Mouse (Mus musculus): Measurements from ENCODE around the gene Tap1. TPM values are rescaled to one million over a fixed set of nuclear protein-coding genes. Genes with fewer than 3 reads are reported as not detected.

Gene Tap1
- total and polyA plus RNA-seq, 3 experiments: 30.7 to 46.6 TPM; not detected in 1

- TF ChIP-seq POLR2A (IDR thresholded peaks at IDR 0.05; ENCODE audit: control insufficient read depth in 1 of 2, insufficient read depth in 1 of 2, low read depth in 1 of 2, low read length in 2 of 2, poor library complexity in 1 of 2) (0 out of 4 replicates have a peak, but pooled peaks of 1 of the 2 experiments have one; percentile 33), MYB (IDR thresholded peaks at IDR 0.05; ENCODE audit: low read depth, low read length) (no peak), HCFC1 (IDR thresholded peaks at IDR 0.05; ENCODE audit: low read depth, low read length) (no peak), RAD21 (IDR thresholded peaks at IDR 0.05; ENCODE audit: low read depth, low read length) (no peak)
- Histone ChIP-seq H3K36me3 (ENCODE audit: control insufficient read depth in 1 of 2, insufficient read depth in 2 of 2, low read length in 2 of 2) (peaks cover under 1 to 28% of the 10 kb centered on the region in 2 experiments; a peak in 3 of 4 replicates), H3K27me3 (ENCODE audit: control insufficient read depth in 1 of 2, insufficient read depth in 2 of 2, low read length in 2 of 2) (no peaks in the 10 kb centered on the region), H3K9ac (ENCODE audit: control insufficient read depth, low read depth, low read length, poor library complexity, severe bottlenecking) (no peak overlapping the region), H3K9me3 (replicated peaks; ENCODE audit: insufficient read depth, low read length) (no peaks in the 10 kb centered on the region), H3K79me2 (ENCODE audit: control insufficient read depth, insufficient read depth, low read length, poor library complexity) (peaks cover 13% of the 10 kb centered on the region), H3K4me1 (ENCODE audit: control insufficient read depth in 1 of 2, insufficient read depth in 2 of 2, low read length in 2 of 2) (peaks cover 14 to 43% of the 10 kb centered on the region in 2 experiments), H3K27ac (ENCODE audit: control insufficient read depth, low read depth, low read length) (no peak overlapping the region), H3K4me3 (ENCODE audit: control insufficient read depth in 1 of 2, insufficient read depth in 1 of 2, low read depth in 2 of 2, low read length in 2 of 2) (no peak overlapping the region)
- DNase-seq (ENCODE audit: low read depth, low spot score): peak; percentile 42
These were observed 20.1 kb downstream of the Tap1 start for GRCm38 (mm10) chr17:34207456-34207855.

- peaks cover 2 to 28% of the 10 kb centered on the region in 2 experiments; a peak in 3 of 4 replicates for H3K36me3 ChIP-seq (ENCODE audit: control insufficient read depth in 1 of 2, insufficient read depth in 2 of 2, low read length in 2 of 2)
- H3K9ac ChIP-seq (ENCODE audit: control insufficient read depth, low read depth, low read length, poor library complexity, severe bottlenecking): no peak overlapping the region
- H3K9me3 ChIP-seq (replicated peaks; ENCODE audit: insufficient read depth, low read length): no peaks in the 10 kb centered on the region
- no peak overlapping the region for H3K27ac ChIP-seq (ENCODE audit: control insufficient read depth, low read depth, low read length)
- no peak overlapping the region for H3K4me3 ChIP-seq (ENCODE audit: control insufficient read depth in 1 of 2, insufficient read depth in 1 of 2, low read depth in 2 of 2, low read length in 2 of 2)
- H3K27me3 ChIP-seq (ENCODE audit: control insufficient read depth in 1 of 2, insufficient read depth in 2 of 2, low read length in 2 of 2): no peaks in the 10 kb centered on the region
- H3K4me1 ChIP-seq (ENCODE audit: control insufficient read depth in 1 of 2, insufficient read depth in 2 of 2, low read length in 2 of 2): peaks cover 15 to 43% of the 10 kb centered on the region in 2 experiments
- peaks cover 13% of the 10 kb centered on the region for H3K79me2 ChIP-seq (ENCODE audit: control insufficient read depth, insufficient read depth, low read length, poor library complexity)
- DNase-seq (ENCODE audit: low read depth, low spot score): no peak
- TF ChIP-seq CTCF (IDR thresholded peaks at IDR 0.05 in 2 of 3, conservative IDR thresholded peaks at IDR 0.05 in 1 of 3; ENCODE audit: control insufficient read depth in 1 of 3, insufficient read depth in 1 of 3, low read depth in 2 of 3, low read length in 3 of 3, poor library complexity in 1 of 3, severe bottlenecking in 1 of 3) (no peak), TBP (IDR thresholded peaks at IDR 0.05; ENCODE audit: low read depth, low read length) (no peak), ZMIZ1 (IDR thresholded peaks at IDR 0.05; ENCODE audit: low read depth, low read length) (no peak), ELF1 (IDR thresholded peaks at IDR 0.05; ENCODE audit: low read depth, low read length) (no peak)
These were observed 20.5 kb downstream of the Tap1 start for GRCm38 (mm10) chr17:34207866-34208265.

GRCm38 (mm10) chr17:34208421-34208820 lies 21.1 kb downstream of the Tap1 start:
- H3K79me2 ChIP-seq (ENCODE audit: control insufficient read depth, insufficient read depth, low read length, poor library complexity): peaks cover 13% of the 10 kb centered on the region
- H3K27ac ChIP-seq (ENCODE audit: control insufficient read depth, low read depth, low read length): no peak overlapping the region
- H3K36me3 ChIP-seq (ENCODE audit: control insufficient read depth in 1 of 2, insufficient read depth in 2 of 2, low read length in 2 of 2): peaks cover 2 to 28% of the 10 kb centered on the region in 2 experiments; a peak in 3 of 4 replicates
- no peak for DNase-seq (ENCODE audit: low read depth, low spot score)
- H3K9me3 ChIP-seq (replicated peaks; ENCODE audit: insufficient read depth, low read length): no peaks in the 10 kb centered on the region
- no peak overlapping the region for H3K9ac ChIP-seq (ENCODE audit: control insufficient read depth, low read depth, low read length, poor library complexity, severe bottlenecking)
- H3K4me1 ChIP-seq (ENCODE audit: control insufficient read depth in 1 of 2, insufficient read depth in 2 of 2, low read length in 2 of 2): peaks cover 15 to 43% of the 10 kb centered on the region in 2 experiments
- TF ChIP-seq CTCF (IDR thresholded peaks at IDR 0.05 in 2 of 3, conservative IDR thresholded peaks at IDR 0.05 in 1 of 3; ENCODE audit: control insufficient read depth in 1 of 3, insufficient read depth in 1 of 3, low read depth in 2 of 3, low read length in 3 of 3, poor library complexity in 1 of 3, severe bottlenecking in 1 of 3) (no peak), RAD21 (IDR thresholded peaks at IDR 0.05; ENCODE audit: low read depth, low read length) (no peak), MAZ (IDR thresholded peaks at IDR 0.05; ENCODE audit: low read depth, low read length) (no peak), KAT2A (conservative IDR thresholded peaks at IDR 0.05; ENCODE audit: low read depth, low read length) (no peak), ZMIZ1 (IDR thresholded peaks at IDR 0.05; ENCODE audit: low read depth, low read length) (no peak), HCFC1 (IDR thresholded peaks at IDR 0.05; ENCODE audit: low read depth, low read length) (no peak), EP300 (IDR thresholded peaks at IDR 0.05; ENCODE audit: low read depth in 1 of 2, low read length in 2 of 2) (no peak), GATA1 (IDR thresholded peaks at IDR 0.05; ENCODE audit: low read depth, low read length) (no peak), ZKSCAN1 (IDR thresholded peaks at IDR 0.05; ENCODE audit: low read depth, low read length) (no peak), ETS1 (IDR thresholded peaks at IDR 0.05; ENCODE audit: low read depth, low read length) (no peak), USF2 (IDR thresholded peaks at IDR 0.05; ENCODE audit: borderline replicate concordance in 1 of 2, insufficient read depth in 1 of 2, low read depth in 1 of 2, low read length in 2 of 2) (no peak)
- no peaks in the 10 kb centered on the region for H3K27me3 ChIP-seq (ENCODE audit: control insufficient read depth in 1 of 2, insufficient read depth in 2 of 2, low read length in 2 of 2)
- no peak overlapping the region for H3K4me3 ChIP-seq (ENCODE audit: control insufficient read depth in 1 of 2, insufficient read depth in 1 of 2, low read depth in 2 of 2, low read length in 2 of 2)
